Mouse (Mus musculus): ENCODE data around the gene Gm17324. TPM values are rescaled to one million over a fixed set of nuclear protein-coding genes. Genes with fewer than 3 reads are reported as not detected.

The Gm17324 gene
- polyA plus RNA-seq, 1 experiment from 2014 or later = 1.1 TPM

DNA sequence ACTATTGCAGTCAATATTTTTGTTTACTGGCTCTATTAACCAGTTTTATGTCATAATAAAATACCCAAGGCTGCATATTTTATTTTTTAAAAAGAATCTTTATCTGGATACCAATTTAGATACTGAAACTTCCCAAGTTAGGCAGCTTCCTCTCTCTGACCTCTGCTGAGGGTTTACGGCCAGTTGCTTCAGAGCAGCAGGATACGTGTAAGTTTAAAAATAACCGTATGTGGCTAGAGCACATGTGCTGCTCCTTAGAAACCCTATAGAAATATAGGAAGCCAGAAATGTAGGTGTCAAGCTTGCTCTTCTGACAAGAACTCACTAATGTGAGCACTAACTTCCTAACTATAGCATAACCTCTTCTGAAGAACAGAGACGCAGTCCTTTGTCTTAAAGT is 14.8 kb upstream of the Gm17324 start:
- H3K27me3 ChIP-seq = no peaks in the 10 kb centered on the region
- no peaks in the 10 kb centered on the region for H3K9me3 ChIP-seq (replicated peaks)
- H3K9ac ChIP-seq = no peak overlapping the region
- ATAC-seq (ENCODE audit: insufficient number of reproducible peaks, low FRiP score, low TSS enrichment, low read depth) = no peak
- H3K27ac ChIP-seq (replicated peaks) = no peak overlapping the region
- H3K4me3 ChIP-seq (replicated peaks) = no peak overlapping the region
- H3K36me3 ChIP-seq = peaks cover 77% of the 10 kb centered on the region
- no peaks in the 10 kb centered on the region for H3K4me1 ChIP-seq
- WGBS = 91% methylated on average over 4 of the region's 4 CpGs
- H3K4me2 ChIP-seq (replicated peaks) = no peak overlapping the region

- ATAC-seq (ENCODE audit: insufficient number of reproducible peaks, low FRiP score, low TSS enrichment, low read depth) = no peak
- Histone ChIP-seq H3K4me3 (replicated peaks) (no peak overlapping the region), H3K27ac (replicated peaks) (no peak overlapping the region), H3K4me1 (no peaks in the 10 kb centered on the region), H3K9ac (no peak overlapping the region), H3K36me3 (peaks cover 69% of the 10 kb centered on the region), H3K4me2 (replicated peaks) (no peak overlapping the region), H3K9me3 (replicated peaks) (no peaks in the 10 kb centered on the region), H3K27me3 (no peaks in the 10 kb centered on the region)
- WGBS = 88% methylated on average over 8 of the region's 8 CpGs
Observed at GRCm38 (mm10) chr9:78457026-78457425, 8.4 kb upstream of the Gm17324 start.

- peaks cover 32% of the 10 kb centered on the region for H3K36me3 ChIP-seq
- H3K4me3 ChIP-seq (replicated peaks) = no peak overlapping the region
- 90% methylated on average over 4 of the region's 4 CpGs for WGBS
- H3K27ac ChIP-seq (replicated peaks) = no peak overlapping the region
- H3K9me3 ChIP-seq (replicated peaks) = no peaks in the 10 kb centered on the region
- no peak overlapping the region for H3K4me2 ChIP-seq (replicated peaks)
- no peaks in the 10 kb centered on the region for H3K27me3 ChIP-seq
- H3K9ac ChIP-seq = no peak overlapping the region
- no peak for ATAC-seq (ENCODE audit: insufficient number of reproducible peaks, low FRiP score, low TSS enrichment, low read depth)
- H3K4me1 ChIP-seq = peaks cover 12% of the 10 kb centered on the region; the same call in 1 of the 2 replicates
Observed at GRCm38 (mm10) chr9:78451382-78451781, 2.8 kb upstream of the Gm17324 start.

DNA sequence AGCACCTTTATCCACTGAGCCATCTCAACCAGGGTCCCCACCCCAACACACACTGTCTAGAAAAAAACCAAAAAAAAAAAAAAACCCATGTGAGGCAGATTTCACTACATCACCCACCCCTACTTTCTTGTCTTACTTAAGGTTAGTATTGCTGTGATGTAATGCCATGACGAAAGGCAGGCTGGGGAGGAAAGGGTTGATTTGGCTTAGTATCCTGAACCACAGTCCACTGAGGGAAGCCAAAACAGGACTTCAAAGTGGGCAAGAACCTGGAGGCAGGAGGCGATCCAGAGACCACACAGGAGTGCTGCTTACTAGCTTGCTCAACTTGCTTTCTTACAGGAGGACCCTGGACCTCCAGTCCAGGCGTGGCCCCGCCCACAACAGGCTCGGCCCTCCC is 1.8 kb upstream of the Gm17324 start:
- no peak for ATAC-seq (ENCODE audit: insufficient number of reproducible peaks, low FRiP score, low TSS enrichment, low read depth)
- 0 out of 2 replicates have a peak, but pooled peaks cover 8% of the 10 kb centered on the region for H3K27me3 ChIP-seq
- H3K4me2 ChIP-seq (replicated peaks) = no peak overlapping the region
- no peak overlapping the region for H3K9ac ChIP-seq
- 73% methylated on average over 5 of the region's 5 CpGs for WGBS
- H3K4me1 ChIP-seq = peaks cover 12% of the 10 kb centered on the region; the same call in 1 of the 2 replicates
- peaks cover 28% of the 10 kb centered on the region for H3K36me3 ChIP-seq
- no peaks in the 10 kb centered on the region for H3K9me3 ChIP-seq (replicated peaks)
- no peak overlapping the region for H3K27ac ChIP-seq (replicated peaks)
- H3K4me3 ChIP-seq (replicated peaks) = no peak overlapping the region

DNA sequence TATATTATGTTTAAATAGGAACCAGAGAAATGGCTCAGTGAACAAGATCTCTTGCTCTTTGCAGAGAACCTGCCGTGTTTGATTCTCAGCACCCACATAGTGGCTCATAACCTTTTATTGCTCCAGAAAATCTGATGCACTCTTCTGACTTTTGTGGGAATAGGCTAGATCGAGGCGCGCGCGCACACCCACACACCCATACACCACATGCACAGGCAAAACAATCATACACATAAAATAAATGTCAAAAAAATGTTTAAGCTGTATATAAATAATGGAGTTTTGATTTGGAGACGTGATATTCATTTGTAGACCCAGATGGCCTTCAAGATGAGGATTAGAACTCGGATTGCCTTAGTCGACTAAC is 997 bp downstream of the Gm17324 start:
- 33% methylated on average over 9 of the region's 9 CpGs for WGBS
- Histone ChIP-seq H3K4me1 (peaks cover 18% of the 10 kb centered on the region), H3K27ac (replicated peaks) (0 out of 2 replicates have a peak overlapping the region, but pooled peaks have one; percentile 93), H3K27me3 (peaks cover 31% of the 10 kb centered on the region), H3K9me3 (replicated peaks) (no peaks in the 10 kb centered on the region), H3K36me3 (peaks cover 8% of the 10 kb centered on the region), H3K9ac (peak overlapping the region; percentile 83), H3K4me3 (replicated peaks) (peak overlapping the region; percentile 79), H3K4me2 (replicated peaks) (peak overlapping the region; percentile 53)
- peak; percentile 22; the same call in 1 of the 2 replicates for ATAC-seq (ENCODE audit: insufficient number of reproducible peaks, low FRiP score, low TSS enrichment, low read depth)

GRCm38 (mm10) chr9:78442579-78443392 is 5.8 kb downstream of the Gm17324 start, which contains the start of gene Cgas:
TSS of gene Cgas (minus strand) at chr9:78443237.
- peak within 1 kb of the TSS; percentile 93 for H3K4me2 ChIP-seq (replicated peaks)
- WGBS = under 1% methylated on average over 81 of the region's 81 CpGs

DNA sequence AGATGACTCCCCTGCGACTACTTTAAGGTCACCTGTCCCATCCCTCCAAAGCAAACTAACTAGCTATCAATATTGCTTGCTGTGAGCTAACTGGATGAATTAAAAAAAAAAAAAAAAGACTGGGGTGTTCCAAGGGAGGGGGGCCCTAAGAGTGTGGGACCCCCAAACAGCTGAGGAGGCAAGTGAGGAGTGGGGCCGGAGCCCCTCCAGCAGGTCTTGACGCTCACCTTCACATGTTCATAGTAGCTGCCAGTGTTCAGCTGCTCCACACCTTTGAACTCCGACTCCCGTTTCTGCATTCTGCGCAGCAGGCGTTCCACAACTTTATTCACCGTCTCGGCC is 6.4 kb downstream of the Gm17324 start:
- H3K36me3 ChIP-seq = no peaks in the 10 kb centered on the region
- peaks cover 56% of the 10 kb centered on the region for H3K27me3 ChIP-seq
- peak overlapping the region; percentile 53 for H3K4me3 ChIP-seq (replicated peaks)
- peak; percentile 60; the same call in 1 of the 2 replicates for ATAC-seq (ENCODE audit: insufficient number of reproducible peaks, low FRiP score, low TSS enrichment, low read depth)
- H3K27ac ChIP-seq (replicated peaks) = no peak overlapping the region
- peak overlapping the region; percentile 93 for H3K4me2 ChIP-seq (replicated peaks)
- 2% methylated on average over 9 of the region's 9 CpGs for WGBS
- peak overlapping the region; percentile 35 for H3K9ac ChIP-seq
- H3K4me1 ChIP-seq = peaks cover 19% of the 10 kb centered on the region
- no peaks in the 10 kb centered on the region for H3K9me3 ChIP-seq (replicated peaks)

More at GRCm38 (mm10) chr9:78442579-78443392, 5.8 kb downstream of the Gm17324 start, which contains the start of gene Cgas:
- peak within 1 kb of the TSS; percentile 53 for H3K4me3 ChIP-seq (replicated peaks)
- H3K9me3 ChIP-seq (replicated peaks) = no peaks in the 10 kb centered on the region
- peaks cover 56% of the 10 kb centered on the region for H3K27me3 ChIP-seq
- 0 out of 2 replicates have a peak, but pooled peaks have one; percentile 41 for ATAC-seq (ENCODE audit: insufficient number of reproducible peaks, low FRiP score, low TSS enrichment, low read depth)
- H3K36me3 ChIP-seq = no peaks in the 10 kb centered on the region
- peak within 1 kb of the TSS; percentile 35 for H3K9ac ChIP-seq
- H3K27ac ChIP-seq (replicated peaks) = no peak within 1 kb of the TSS
- H3K4me1 ChIP-seq = peaks cover 23% of the 10 kb centered on the region

GRCm38 (mm10) chr9:78439426-78439825 is 9.2 kb downstream of the Gm17324 start:
- Histone ChIP-seq H3K4me3 (replicated peaks) (no peak overlapping the region), H3K4me2 (replicated peaks) (no peak overlapping the region), H3K4me1 (peaks cover 19% of the 10 kb centered on the region), H3K9me3 (replicated peaks) (no peaks in the 10 kb centered on the region), H3K27me3 (peaks cover 42% of the 10 kb centered on the region), H3K27ac (replicated peaks) (no peak overlapping the region), H3K9ac (no peak overlapping the region), H3K36me3 (no peaks in the 10 kb centered on the region)
- ATAC-seq (ENCODE audit: insufficient number of reproducible peaks, low FRiP score, low TSS enrichment, low read depth) = no peak
- 60% methylated on average over 5 of the region's 5 CpGs for WGBS

DNA sequence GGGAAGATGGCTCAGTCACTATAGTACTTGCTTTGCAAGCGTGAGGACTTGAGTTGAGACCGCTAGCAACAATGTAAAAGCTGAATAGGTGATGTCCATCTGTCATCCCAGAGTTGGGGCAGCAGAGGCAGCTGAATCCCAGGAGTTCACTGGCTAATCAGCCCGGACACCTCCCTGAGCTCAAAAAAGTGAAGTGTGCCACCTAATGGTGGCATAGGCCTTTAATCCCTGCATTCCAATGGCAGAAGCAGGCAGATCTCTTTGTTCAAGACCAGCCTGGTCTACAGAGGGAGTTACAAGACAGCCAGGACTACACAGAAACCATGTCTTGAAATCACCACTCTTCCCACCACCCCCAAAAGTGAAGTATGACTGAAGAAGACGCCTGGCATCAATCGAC is 16.1 kb downstream of the Gm17324 start:
- no peaks in the 10 kb centered on the region for H3K9me3 ChIP-seq (replicated peaks)
- ATAC-seq (ENCODE audit: insufficient number of reproducible peaks, low FRiP score, low TSS enrichment, low read depth) = no peak
- 88% methylated on average over 5 of the region's 5 CpGs for WGBS

DNA sequence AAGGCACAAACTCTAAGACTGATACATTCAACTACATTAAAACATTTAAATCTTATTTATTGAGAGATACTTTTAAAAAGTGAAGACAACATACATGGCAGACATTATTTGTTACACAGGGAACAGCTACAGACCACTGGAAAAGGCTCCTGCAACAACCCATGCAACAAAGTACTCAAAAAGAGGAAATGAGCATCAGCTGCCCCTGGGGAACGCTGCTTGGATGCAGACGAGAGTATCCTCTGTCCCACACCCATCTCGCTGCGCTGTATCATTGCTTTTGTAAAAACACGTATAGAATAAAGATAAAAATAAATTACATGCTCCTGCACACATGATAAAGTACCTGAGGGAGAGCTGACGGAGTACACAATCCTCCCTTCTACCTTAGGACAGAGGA is 18.1 kb downstream of the Gm17324 start:
- no peaks in the 10 kb centered on the region for H3K9me3 ChIP-seq (replicated peaks)
- H3K36me3 ChIP-seq = no peaks in the 10 kb centered on the region
- no peak for ATAC-seq (ENCODE audit: insufficient number of reproducible peaks, low FRiP score, low TSS enrichment, low read depth)
- H3K27ac ChIP-seq (replicated peaks) = no peak overlapping the region
- no peaks in the 10 kb centered on the region for H3K4me1 ChIP-seq
- H3K9ac ChIP-seq = no peak overlapping the region
- H3K4me3 ChIP-seq (replicated peaks) = no peak overlapping the region
- H3K4me2 ChIP-seq (replicated peaks) = no peak overlapping the region
- 70% methylated on average over 6 of the region's 6 CpGs for WGBS
- no peaks in the 10 kb centered on the region for H3K27me3 ChIP-seq

More for the DNA sequence above, 16.1 kb downstream of the Gm17324 start:
- no peaks in the 10 kb centered on the region for H3K27me3 ChIP-seq
- no peak overlapping the region for H3K4me3 ChIP-seq (replicated peaks)
- H3K27ac ChIP-seq (replicated peaks) = no peak overlapping the region
- no peak overlapping the region for H3K4me2 ChIP-seq (replicated peaks)
- H3K36me3 ChIP-seq = no peaks in the 10 kb centered on the region
- H3K9ac ChIP-seq = no peak overlapping the region
- H3K4me1 ChIP-seq = no peaks in the 10 kb centered on the region

- Histone ChIP-seq H3K27me3 (no peaks in the 10 kb centered on the region), H3K4me2 (replicated peaks) (no peak overlapping the region), H3K4me3 (replicated peaks) (no peak overlapping the region), H3K9ac (no peak overlapping the region), H3K4me1 (no peaks in the 10 kb centered on the region), H3K36me3 (no peaks in the 10 kb centered on the region), H3K27ac (replicated peaks) (no peak overlapping the region), H3K9me3 (replicated peaks) (no peaks in the 10 kb centered on the region)
- no peak for ATAC-seq (ENCODE audit: insufficient number of reproducible peaks, low FRiP score, low TSS enrichment, low read depth)
- 49% methylated on average over 2 of the region's 2 CpGs for WGBS
Observed at GRCm38 (mm10) chr9:78429551-78429950, 19.0 kb downstream of the Gm17324 start.

Data from embryonic facial prominence, embryonic 15.5 days (tissue).